Mouse (Mus musculus) liver, embryonic 14.5 days (tissue): Measurements from ENCODE around the gene Jund.

Experiments
- CTCF ChIP-seq: IDR thresholded peaks from 2 replicates; pipeline ENCODE4 v1.5.1; 2016; ENCODE audit warnings: antibody characterized with exemption, low read depth, control low read depth
- EP300 ChIP-seq: IDR thresholded peaks from 2 replicates; pipeline ENCODE4 v1.6.1; 2016; ENCODE audit warnings: antibody characterized with exemption, low read depth

GRCm38 (mm10) chr8:70691727-70692231 is 7.0 kb upstream of the Jund start:
- TF ChIP-seq CTCF (no peak), EP300 (no peak)
